Mouse (Mus musculus) neutrophil, adult 5-6 weeks (primary cell): ENCODE measurements at regions not wholly inside any gene's neighbourhood (a gene's known extent, or its start where the extent isn't known, plus 50 kb on each side); places are given as distances from the start of the nearest gene placed in this dataset.
"Not testable (repeated sequence)": the region's sequence is repeated elsewhere in the genome, so short reads cannot be mapped to it uniquely, and the experiment has no call there.

Experiments
- ATAC-seq: fragments of 151-379, 151-347 bp; 2 replicates; pipeline ENCODE4 v1.8.0; 2017; ENCODE audit warnings: mild to moderate bottlenecking, moderate TSS enrichment; ENCODE audit not compliant: insufficient number of reproducible peaks, poor library complexity, low FRiP score, severe bottlenecking; ENCODE audit errors: extremely low read depth

DNA sequence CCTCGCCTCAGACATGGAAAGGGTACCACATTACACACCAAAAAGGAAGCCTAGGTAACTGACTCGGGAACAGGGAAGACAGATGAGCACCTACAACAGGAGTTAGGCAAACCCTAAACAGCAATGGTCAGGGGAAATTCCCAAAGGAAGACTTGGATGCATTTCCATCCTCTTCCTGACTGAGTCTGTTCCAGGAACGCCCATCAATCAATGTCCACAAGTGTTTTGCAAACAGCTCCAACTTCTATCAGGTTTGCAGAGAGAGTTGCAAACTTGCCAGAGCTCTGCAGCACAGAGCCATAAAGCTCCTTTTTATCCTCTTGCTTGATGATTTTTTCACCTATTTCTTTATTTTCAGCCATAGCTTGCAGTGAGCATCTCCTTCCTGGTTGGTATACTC lies 464.9 kb upstream of the Jmjd1c start:
- no peak for ATAC-seq

DNA sequence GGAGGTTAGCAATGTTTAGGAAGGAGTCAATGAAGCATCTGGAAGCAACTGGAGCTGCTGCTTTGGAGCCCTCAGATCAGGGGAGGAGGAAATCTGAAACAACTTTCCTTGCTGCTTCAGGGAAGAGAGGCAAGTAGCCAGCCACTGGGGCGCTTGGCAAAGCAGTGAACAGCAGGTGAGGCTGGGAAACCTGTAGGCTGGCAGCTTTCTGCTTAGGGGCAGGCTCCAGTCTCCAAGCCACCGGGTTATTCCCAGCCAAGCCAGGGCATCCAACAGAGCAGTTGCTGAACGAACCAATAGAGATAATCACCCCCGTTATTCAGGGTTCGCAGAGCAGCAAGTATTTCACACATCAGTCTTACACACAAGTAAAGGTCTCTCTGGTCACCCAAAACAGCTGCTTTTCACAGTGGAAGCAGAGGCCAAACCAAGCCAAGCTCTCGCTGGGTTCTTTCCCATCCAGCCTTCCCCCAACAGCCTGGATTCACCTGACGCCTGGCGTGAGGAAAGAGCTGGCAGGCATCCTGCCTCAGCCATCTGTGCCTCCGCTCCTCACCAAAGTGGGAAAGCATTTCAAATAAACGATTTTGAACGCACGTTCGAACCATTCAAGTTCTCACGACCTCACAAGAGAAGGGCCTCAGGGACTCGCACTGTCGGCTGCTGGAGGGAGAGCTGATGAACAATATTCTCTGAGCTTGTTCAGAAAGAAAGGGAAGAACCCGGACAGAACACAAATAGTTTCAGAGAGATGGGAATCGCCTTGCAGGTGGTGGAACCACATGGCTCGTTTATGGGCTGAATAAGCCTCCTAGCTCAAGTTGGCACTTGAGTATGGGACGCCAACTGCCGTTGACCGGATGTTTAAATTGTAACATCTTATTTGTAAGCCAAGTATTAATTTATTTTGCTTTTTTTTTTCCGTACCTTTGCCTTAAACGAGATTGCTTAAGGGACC lies 454.8 kb upstream of the Jmjd1c start:
- ATAC-seq = no peak

GRCm38 (mm10) chr10:66641966-66642365 lies 454.0 kb upstream of the Jmjd1c start:
- no peak for ATAC-seq

DNA sequence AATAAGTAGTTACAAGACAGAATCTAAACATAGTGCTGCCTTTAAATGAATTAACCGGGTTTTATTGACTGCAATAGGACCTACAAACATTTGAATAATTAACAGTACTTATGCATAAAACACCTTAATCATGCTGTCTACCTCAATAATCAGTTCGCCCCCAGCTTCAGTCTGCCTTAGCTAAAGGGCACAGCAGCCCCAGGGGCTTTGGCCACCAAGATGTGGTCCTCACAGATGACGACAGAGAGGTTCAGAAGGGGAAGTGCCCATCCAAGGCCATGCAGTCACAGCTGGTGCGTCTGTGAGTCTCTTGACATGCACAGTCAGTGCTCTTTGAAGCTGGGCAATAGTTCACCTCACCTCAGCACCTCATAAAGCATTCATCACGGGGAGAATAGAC lies 452.8 kb upstream of the Jmjd1c start:
- no peak for ATAC-seq

- ATAC-seq = no peak
Observed at GRCm38 (mm10) chr10:66657520-66657919, 438.4 kb upstream of the Jmjd1c start.

- no peak for ATAC-seq
Observed at GRCm38 (mm10) chr10:66683160-66683559, 412.8 kb upstream of the Jmjd1c start.

DNA sequence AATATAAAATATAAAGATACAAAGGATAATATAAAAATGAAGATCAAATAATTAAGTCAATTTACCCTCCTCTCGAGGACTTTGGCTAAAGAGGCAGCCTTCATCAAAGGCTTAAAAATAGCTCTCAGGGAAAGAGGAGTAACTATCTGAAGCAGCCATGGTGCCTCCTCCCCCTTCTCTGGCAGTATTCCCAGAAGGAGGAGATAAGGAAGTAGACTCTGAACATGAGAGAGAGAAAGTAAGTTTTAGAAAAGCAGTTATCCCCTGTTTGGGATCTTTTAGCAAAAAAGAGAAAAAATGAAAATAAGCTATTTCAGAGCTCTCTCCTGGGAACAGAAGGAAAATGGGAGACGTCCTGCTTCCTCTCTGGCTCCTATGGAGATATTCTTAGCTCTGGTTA lies 406.7 kb upstream of the Jmjd1c start:
- ATAC-seq = not testable (repeated sequence)

DNA sequence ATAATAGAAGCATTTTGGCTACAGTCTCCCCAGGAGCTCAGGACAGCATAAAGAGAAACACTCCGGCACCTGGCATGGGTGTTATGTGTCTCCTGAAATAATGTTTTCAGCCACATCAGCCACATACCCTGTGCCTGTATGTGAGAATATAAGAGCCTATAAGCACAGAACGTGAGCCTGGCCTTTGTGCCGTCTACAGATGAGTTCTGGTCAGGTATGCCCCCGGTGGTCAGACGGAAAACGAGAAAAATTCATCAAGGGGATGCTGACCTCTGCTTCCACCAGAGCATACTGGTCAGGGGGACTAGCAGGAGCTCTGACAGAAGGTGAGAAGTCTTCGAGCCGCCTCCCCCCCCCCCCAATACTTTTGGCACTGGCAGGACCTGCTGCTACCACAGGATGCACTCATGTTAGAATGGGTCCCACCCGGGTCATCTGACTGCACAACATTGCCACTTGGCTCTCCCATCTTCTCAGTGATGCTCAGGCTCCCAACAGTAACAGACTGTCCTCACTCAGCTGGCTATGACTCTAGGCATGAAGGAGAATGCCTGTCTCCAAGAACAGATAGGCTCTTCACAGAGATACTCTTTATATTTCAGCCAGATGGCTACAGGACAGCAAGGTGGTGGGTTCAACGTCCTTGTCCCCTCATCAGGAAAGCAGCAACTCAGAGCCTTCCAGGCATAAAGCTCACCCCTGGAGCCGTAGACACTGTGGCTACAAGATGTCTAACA lies 401.2 kb upstream of the Jmjd1c start:
- no peak for ATAC-seq

- not testable (repeated sequence) for ATAC-seq
Observed at GRCm38 (mm10) chr10:66714926-66715325, 381.0 kb upstream of the Jmjd1c start.

DNA sequence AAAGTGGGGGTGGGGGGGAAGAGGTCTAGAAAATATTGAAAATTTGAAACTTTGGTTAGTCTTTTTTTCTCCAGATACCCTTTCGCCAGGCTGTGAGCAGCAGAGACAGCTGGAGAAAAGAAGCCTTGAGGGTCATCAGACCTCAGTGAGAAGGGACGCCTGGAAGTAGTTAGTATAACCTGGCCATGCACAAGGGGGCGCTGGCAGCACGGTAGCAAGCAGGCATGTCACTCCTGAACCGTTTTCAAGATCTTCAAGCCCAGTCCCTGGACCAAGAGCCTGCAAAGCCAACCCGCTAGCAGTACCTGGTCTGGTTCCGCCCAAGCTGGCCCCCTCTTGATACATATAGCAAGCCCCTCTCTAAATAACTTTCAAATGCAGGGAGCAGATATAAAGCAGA lies 378.0 kb upstream of the Jmjd1c start:
- no peak for ATAC-seq

DNA sequence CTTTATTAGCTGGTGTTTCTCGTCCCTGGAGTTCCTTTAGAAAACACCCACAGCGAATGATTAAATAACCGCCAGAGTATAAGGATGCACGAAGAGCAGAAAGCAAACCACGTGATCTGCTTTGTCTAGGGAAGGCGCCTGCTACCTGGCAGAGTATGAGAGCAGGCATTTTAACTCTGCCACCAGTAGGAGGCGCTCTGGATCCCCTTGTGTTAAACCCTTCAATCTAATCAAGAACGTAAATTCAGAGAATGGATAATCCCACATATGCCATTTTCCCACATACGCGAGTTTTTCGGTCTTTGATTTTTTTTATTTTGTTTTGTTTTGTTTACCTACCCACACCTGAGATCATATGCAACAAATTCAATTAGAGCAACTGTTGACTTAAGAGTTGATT lies 376.1 kb upstream of the Jmjd1c start:
- ATAC-seq = no peak

DNA sequence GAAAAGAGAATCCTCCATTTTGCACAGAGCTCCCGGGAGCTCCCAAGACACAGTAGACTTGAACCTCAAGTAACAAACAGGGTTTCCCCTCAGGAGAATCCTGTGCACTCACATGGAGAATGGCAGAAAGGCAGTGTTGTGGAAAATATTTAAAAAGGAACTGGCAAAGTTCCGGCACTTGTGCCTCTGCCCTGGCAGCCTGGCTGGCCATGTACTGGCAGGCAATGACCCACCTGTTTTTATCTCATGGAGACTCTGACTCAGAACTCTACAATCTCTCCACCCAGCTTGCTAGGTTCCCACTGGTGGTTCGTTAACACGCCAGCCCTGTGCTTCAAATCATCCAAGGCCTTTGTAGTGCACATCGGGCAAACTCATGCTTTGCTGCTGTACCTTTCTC lies 362.3 kb upstream of the Jmjd1c start:
- no peak for ATAC-seq

DNA sequence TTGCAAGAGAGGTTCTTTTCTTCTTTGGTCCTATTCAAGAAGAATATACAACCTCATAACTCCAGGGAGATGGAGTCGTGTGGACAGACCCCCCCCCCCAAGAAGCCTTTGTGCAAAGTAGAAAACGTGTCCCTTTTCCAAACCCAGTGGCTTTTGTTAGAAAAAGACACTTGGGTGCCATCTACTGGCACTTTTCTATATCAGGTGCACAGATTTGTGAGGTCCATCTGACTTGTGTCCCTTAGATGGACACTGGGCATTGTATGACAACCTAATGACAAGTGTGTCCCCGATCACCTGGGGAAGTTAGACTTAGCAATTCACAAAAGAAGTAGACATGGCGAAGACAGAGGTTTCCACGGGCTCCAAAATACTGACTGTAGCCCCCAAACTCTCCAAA lies 361.1 kb upstream of the Jmjd1c start:
- ATAC-seq = no peak

DNA sequence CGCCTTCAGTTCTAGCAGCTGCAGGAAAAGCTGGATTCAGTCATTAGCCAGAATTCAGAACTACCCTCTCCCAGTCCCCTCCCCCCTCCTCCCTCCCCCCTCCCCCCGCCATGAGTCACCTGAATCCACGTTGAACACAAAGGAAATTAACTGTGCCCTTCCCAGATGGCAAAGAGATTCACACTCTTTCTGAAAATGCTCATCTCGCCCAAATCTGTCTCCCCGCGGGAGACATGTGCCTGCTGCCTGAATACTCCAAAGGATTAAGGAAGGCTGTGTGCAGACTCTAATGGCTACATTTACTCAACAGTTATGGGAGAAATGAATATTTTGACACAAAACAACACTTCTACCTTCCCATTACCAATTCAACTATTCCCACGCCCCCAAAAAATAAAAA lies 356.9 kb upstream of the Jmjd1c start:
- ATAC-seq = no peak

GRCm38 (mm10) chr10:66741819-66742218 lies 354.1 kb upstream of the Jmjd1c start:
- ATAC-seq = no peak

- no peak for ATAC-seq
Observed at GRCm38 (mm10) chr10:66743254-66743653, 352.7 kb upstream of the Jmjd1c start.

DNA sequence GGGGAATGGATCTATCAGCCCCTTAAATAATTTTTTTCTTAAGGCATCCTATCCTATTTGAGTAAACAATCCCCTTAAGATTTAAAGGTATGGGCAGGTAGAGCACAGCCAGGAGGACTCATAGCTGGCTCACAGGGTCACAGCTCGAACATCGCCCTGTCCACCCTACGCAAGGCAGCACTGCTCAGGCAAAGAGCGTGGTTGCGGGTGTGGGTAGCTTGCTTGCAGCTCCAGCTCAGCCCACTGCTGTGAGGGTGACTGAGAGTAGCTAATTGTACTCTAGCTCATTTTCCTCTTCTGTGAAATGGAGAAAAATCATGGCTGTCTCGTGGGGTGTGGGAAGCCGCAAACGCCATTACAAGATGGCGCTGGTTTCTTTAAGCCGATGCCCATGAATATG lies 350.1 kb upstream of the Jmjd1c start:
- no peak for ATAC-seq

DNA sequence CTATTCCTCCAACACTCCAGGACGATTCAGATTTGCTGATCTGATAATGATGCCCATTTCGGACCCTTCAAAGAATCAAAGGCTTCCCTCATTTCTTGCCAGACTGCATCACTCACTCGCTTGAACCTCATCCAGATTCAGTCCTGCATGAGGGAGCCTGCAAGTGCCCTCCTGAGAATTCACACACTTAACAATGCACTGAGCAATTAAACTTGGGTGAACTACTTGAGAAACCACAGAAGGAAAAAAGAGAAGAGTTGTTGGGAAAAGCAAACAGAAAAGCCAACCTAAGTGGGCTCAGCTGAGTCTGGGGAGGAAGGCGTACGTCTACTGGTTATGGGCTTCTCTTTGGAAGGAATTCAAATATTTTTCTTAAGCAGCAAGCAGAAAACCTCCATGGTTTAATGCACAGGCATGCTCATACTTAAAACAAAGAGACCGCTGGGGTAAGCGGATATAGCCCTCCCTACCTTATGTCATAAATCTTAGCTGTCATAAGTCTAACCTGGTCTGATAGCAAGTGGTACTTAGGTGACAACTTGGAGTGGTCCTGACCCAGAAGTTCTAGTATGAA lies 343.6 kb upstream of the Jmjd1c start:
- ATAC-seq = no peak

GRCm38 (mm10) chr10:66756866-66757265 lies 339.1 kb upstream of the Jmjd1c start:
- no peak for ATAC-seq
